Mouse (Mus musculus) bone marrow, adult 2 months (tissue): Measurements from ENCODE around the gene Lama2.

Source experiments
- CTCF ChIP-seq: fragments of 200-500 bp; IDR thresholded peaks from 2 replicates; pipeline ENCODE4 v1.5.1; 2011; ENCODE audit warnings: low read length, control low read depth; ENCODE audit not compliant: control insufficient read depth, insufficient read depth
- POLR2A ChIP-seq: fragments of 200-500 bp; IDR thresholded peaks from 2 replicates; pipeline ENCODE4 v1.6.1; 2011; ENCODE audit warnings: low read depth, mild to moderate bottlenecking, control low read depth, low read length, borderline replicate concordance; ENCODE audit not compliant: control insufficient read depth

DNA sequence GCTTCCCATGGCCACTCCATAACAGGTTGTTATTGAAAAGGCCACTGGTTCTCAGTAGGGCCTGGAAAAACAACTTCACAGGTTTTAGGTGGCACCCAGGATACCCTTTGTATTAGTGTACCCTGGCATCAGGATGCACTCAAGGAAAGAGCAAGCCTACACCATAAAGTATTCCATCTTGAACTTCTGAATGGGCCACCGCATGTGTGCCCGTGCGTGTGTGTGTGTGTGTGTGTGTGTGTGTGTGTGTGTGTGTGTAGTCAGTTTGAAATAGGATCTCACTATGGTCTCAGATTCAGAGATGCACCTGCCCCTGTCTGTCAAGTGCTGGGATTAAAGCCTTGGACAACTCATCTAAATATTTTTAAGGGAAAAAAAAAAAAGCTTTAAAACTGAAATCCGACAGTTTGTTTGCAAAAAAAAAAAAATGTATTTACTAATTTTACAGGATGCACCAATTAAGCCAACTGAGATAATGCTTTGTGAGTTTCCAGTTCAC is 2.0 kb downstream of the Lama2 start:
- TF ChIP-seq CTCF, result no peak
- no peak for TF ChIP-seq POLR2A
